Mouse (Mus musculus) heart, postnatal 0 days (tissue): ENCODE measurements around the gene Hc. TPM values are rescaled to one million over a fixed set of nuclear protein-coding genes. Genes with fewer than 3 reads are reported as not detected.
A peak's percentile ranks its signal among the peaks of the same experiment; 100 is the strongest.

Experiments
- ATAC-seq: fragments of 200-750 bp; cut with Nextera tagmentation; 2 replicates; pipeline ENCODE4 v1.8.0; 2017; ENCODE audit warnings: low read depth, moderate number of reproducible peaks, moderate library complexity; ENCODE audit not compliant: insufficient read depth
- DNase-seq: peaks from one replicate; pipeline ENCODE4 v3.0.0-alpha.2; 2016; ENCODE audit warnings: low spot score
- H3K27ac ChIP-seq: fragments of 300-500 bp; sonication (generic); 2 replicates; pipeline ENCODE4 v1.5.1; 2014; ENCODE audit warnings: low read depth, mild to moderate bottlenecking
- H3K27me3 ChIP-seq: fragments of 300-500 bp; sonication (generic); 2 replicates; pipeline ENCODE4 v1.6.1; 2014; ENCODE audit warnings: low read length, mixed read lengths; ENCODE audit not compliant: control insufficient read depth, insufficient read depth
- H3K36me3 ChIP-seq: fragments of 300-500 bp; sonication (generic); replicated peaks from 2 replicates; pipeline ENCODE4 v1.6.1; 2014; ENCODE audit warnings: low read length, mixed read lengths; ENCODE audit not compliant: control insufficient read depth, insufficient read depth
- H3K4me1 ChIP-seq: fragments of 300-500 bp; sonication (generic); 2 replicates; pipeline ENCODE4 v1.6.1; 2014; ENCODE audit warnings: antibody characterized with exemption; ENCODE audit not compliant: control insufficient read depth, insufficient read depth
- H3K4me2 ChIP-seq: fragments of 300-500 bp; sonication (generic); 2 replicates; pipeline ENCODE4 v1.6.1; 2014; ENCODE audit warnings: low read depth, mild to moderate bottlenecking, low read length, moderate library complexity
- H3K4me3 ChIP-seq: fragments of 300-500 bp; sonication (generic); 2 replicates; pipeline ENCODE4 v1.5.1; 2014; ENCODE audit warnings: low read depth, low read length
- H3K9ac ChIP-seq: fragments of 300-500 bp; sonication (generic); replicated peaks from 2 replicates; pipeline ENCODE4 v1.6.1; 2014; ENCODE audit warnings: low read depth, low read length, mixed read lengths
- H3K9me3 ChIP-seq: fragments of 300-500 bp; sonication (generic); replicated peaks from 2 replicates; pipeline ENCODE4 v1.6.1; 2016; ENCODE audit warnings: low read length; ENCODE audit not compliant: control insufficient read depth
- CTCF ChIP-seq: IDR thresholded peaks from 2 replicates; pipeline ENCODE4 v1.5.1; 2016; ENCODE audit warnings: antibody characterized with exemption, control low read depth, low read depth
- EP300 ChIP-seq: IDR thresholded peaks from 2 replicates; pipeline ENCODE4 v1.6.1; 2016; ENCODE audit warnings: antibody characterized with exemption, low read depth
- WGBS: fragments of 180-500 bp; shearing (Covaris S2); extraction: QIAGEN DNeasy Blood & Tissue Kit; methylation state at CpG from one replicate; pipeline ENCODE4 v1.1.7; 2014; 5-methylcytosine and 5-hydroxymethylcytosine counted together
- polyA plus RNA-seq: library from polyadenylated mRNA; unstranded; fragments of >200 nt; fragmentation: Nextera tagmentation; extraction: Ambion mirVana; gene quantifications from 2 replicates; pipeline ENCODE4 v1.2.1, GENCODE M21; 2015
- total RNA-seq: library from RNA; depleted of rRNA; stranded (reverse); fragments of >200 nt; gene quantifications from 2 replicates; pipeline ENCODE4 v1.2.3, GENCODE M21; 2014; ENCODE audit warnings: low replicate concordance

Gene Hc
- total and polyA plus RNA-seq, 2 experiments from 2014 or later, result 0.04 to 0.12 TPM

DNA sequence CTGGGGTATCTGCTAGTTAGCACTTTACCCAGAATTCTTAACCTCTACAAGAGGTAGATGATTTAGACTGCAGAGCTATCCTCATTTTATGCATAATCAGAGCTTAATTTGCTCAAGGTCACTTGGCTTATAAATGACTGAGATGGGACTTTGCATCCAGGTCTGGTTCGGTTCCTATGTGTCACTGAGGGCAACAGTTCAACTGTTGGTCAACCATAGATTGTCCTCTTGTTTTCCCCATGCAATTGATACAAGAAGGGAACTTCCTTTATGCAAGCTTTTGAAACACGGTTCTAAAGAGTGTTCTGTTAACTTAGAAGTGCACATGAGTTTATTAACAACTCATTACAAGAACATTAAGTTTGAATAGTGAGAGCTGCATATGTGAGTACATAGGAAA is 2.9 kb downstream of the Hc start:
- Histone ChIP-seq H3K36me3 (no peaks in the 10 kb centered on the region), H3K4me1 (no peaks in the 10 kb centered on the region), H3K4me3 (no peak overlapping the region), H3K27ac (no peak overlapping the region), H3K9ac (no peak overlapping the region), H3K9me3 (no peaks in the 10 kb centered on the region), H3K27me3 (no peaks in the 10 kb centered on the region), H3K4me2 (no peak overlapping the region)
- WGBS, result 61% methylated on average over 2 of the region's 2 CpGs
- no peak for ATAC-seq
- TF ChIP-seq EP300 (no peak), CTCF (no peak)
- no peak for DNase-seq

GRCm38 (mm10) chr2:35057243-35057642 is 4.0 kb downstream of the Hc start:
- WGBS, result 78% methylated on average over 11 of the region's 11 CpGs

GRCm38 (mm10) chr2:35048851-35049250 is 12.4 kb downstream of the Hc start:
- no peak for ATAC-seq
- no peak overlapping the region for H3K27ac ChIP-seq
- no peaks in the 10 kb centered on the region for H3K36me3 ChIP-seq
- TF ChIP-seq CTCF (peak; percentile 56), EP300 (no peak)
- H3K27me3 ChIP-seq, result no peaks in the 10 kb centered on the region
- H3K4me1 ChIP-seq, result no peaks in the 10 kb centered on the region
- H3K4me2 ChIP-seq, result no peak overlapping the region
- H3K9ac ChIP-seq, result no peak overlapping the region
- no peak for DNase-seq
- H3K4me3 ChIP-seq, result no peak overlapping the region
- WGBS, result 32% methylated on average over 5 of the region's 5 CpGs
- no peaks in the 10 kb centered on the region for H3K9me3 ChIP-seq

More at GRCm38 (mm10) chr2:35057243-35057642, 4.0 kb downstream of the Hc start:
- Histone ChIP-seq H3K4me1 (no peaks in the 10 kb centered on the region), H3K4me3 (no peak overlapping the region), H3K27me3 (no peaks in the 10 kb centered on the region), H3K27ac (no peak overlapping the region), H3K9me3 (no peaks in the 10 kb centered on the region), H3K9ac (no peak overlapping the region), H3K36me3 (no peaks in the 10 kb centered on the region), H3K4me2 (no peak overlapping the region)
- no peak for TF ChIP-seq CTCF
- no peak for TF ChIP-seq EP300
- DNase-seq (no peak), ATAC-seq (no peak)

- Histone ChIP-seq H3K9ac (no peak overlapping the region), H3K36me3 (no peaks in the 10 kb centered on the region), H3K4me1 (no peaks in the 10 kb centered on the region), H3K27ac (no peak overlapping the region), H3K9me3 (0 out of 2 replicates have a peak, but pooled peaks cover 9% of the 10 kb centered on the region), H3K27me3 (no peaks in the 10 kb centered on the region), H3K4me2 (no peak overlapping the region), H3K4me3 (no peak overlapping the region)
- no peak for ATAC-seq
- peak; percentile 43 for DNase-seq
- TF ChIP-seq EP300 (no peak), CTCF (peak; percentile 68)
- 65% methylated on average over 2 of the region's 2 CpGs for WGBS
These were observed 16.3 kb downstream of the Hc start for GRCm38 (mm10) chr2:35044956-35045355.

DNA sequence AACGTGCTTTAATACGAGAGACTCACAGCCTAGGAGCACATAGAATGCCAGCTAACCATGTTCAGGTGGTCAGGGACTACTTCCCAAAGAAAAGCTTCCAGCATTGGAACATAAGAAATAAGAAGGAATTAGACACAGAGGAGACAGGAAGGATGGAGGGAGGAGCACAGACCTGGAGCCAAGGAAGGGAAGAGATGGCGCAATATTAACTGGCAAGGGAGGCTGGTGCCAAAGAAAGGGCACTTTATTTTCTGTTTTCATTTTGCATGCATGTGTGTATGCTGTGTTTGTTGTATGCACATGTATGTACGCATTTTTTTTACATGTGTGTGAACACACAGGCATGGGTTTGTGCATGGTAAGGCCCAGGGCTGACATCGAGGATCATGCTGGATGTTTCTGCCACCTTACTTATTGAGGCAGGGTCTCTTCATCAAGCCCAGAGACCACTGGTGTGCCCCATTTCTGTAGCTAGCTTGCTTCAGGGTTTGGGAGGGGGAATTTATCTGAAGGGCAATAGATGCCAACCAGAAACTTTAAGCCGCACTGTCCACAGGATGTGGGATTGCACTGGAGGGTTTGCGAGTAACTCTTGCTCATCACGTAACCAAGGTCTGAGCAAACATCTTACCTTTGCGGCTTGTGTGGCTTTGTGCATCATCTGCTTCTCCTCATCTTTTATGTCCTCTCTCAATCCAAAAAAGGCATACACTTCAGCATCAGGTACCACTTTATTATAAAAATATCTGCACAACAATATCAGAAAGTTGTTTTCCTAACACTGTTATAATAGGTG is 22.5 kb downstream of the Hc start:
- no peak overlapping the region for H3K27ac ChIP-seq
- no peak overlapping the region for H3K9ac ChIP-seq
- no peak overlapping the region for H3K4me2 ChIP-seq
- no peaks in the 10 kb centered on the region for H3K27me3 ChIP-seq
- no peak overlapping the region for H3K4me3 ChIP-seq
- no peaks in the 10 kb centered on the region for H3K4me1 ChIP-seq
- 0 out of 2 replicates have a peak, but pooled peaks cover 9% of the 10 kb centered on the region for H3K9me3 ChIP-seq
- 84% methylated on average over 9 of the region's 9 CpGs for WGBS
- no peak for ATAC-seq
- no peaks in the 10 kb centered on the region for H3K36me3 ChIP-seq
- TF ChIP-seq CTCF, result no peak
- TF ChIP-seq EP300, result no peak
- no peak for DNase-seq
